Mouse (Mus musculus) CH12.LX (cell line): ENCODE data around the gene Mipep. TPM values are rescaled to one million over a fixed set of nuclear protein-coding genes. Genes with fewer than 3 reads are reported as not detected.
A peak's percentile ranks its signal among the peaks of the same experiment; 100 is the strongest.

Experiments
- DNase-seq: peaks from one replicate; pipeline ENCODE4 v3.0.0-alpha.2; 2013; ENCODE audit errors: extremely low read depth
- H3K27ac ChIP-seq: 2 replicates; pipeline ENCODE4 v1.5.1; 2012; ENCODE audit warnings: low read depth, mild to moderate bottlenecking, control low read depth, moderate library complexity; ENCODE audit not compliant: insufficient read depth
- H3K27me3 ChIP-seq: replicated peaks from 2 replicates; pipeline ENCODE3; 2012; ENCODE audit warnings: inconsistent platforms
- H3K36me3 ChIP-seq, 2 experiments: replicated peaks in 1 of 2; 2 replicates each; pipeline versions ENCODE3 to v1.6.1; 2012; ENCODE audit warnings: inconsistent platforms in 1 of 2, low read length in 1 of 2, mild to moderate bottlenecking in 1 of 2, mixed read lengths in 1 of 2, moderate library complexity in 1 of 2; ENCODE audit not compliant: control insufficient read depth in 1 of 2, insufficient read depth in 1 of 2
- H3K4me1 ChIP-seq, 2 experiments: 2 replicates each; pipeline ENCODE4 v1.6.1; 2012; ENCODE audit warnings: inconsistent platforms in 1 of 2, moderate library complexity in 1 of 2; ENCODE audit not compliant: insufficient read depth in 2 of 2, control insufficient read depth in 1 of 2
- H3K4me2 ChIP-seq: 2 replicates; pipeline ENCODE4 v1.6.1; 2012; ENCODE audit warnings: low read depth, mild to moderate bottlenecking, control low read depth; ENCODE audit not compliant: poor library complexity, insufficient read depth, severe bottlenecking
- H3K4me3 ChIP-seq, 3 experiments: fragments of 150-350 bp in 1 of 3; sonication (generic) in 1 of 3; replicated peaks in 1 of 3; 2 replicates each; pipeline versions ENCODE3 to v1.5.1; 2011 to 2012; ENCODE audit warnings: low read depth in 2 of 3, low read length in 2 of 3, mild to moderate bottlenecking in 2 of 3, moderate library complexity in 2 of 3, control low read depth in 1 of 3, improper control_type of control experiment in 1 of 3, inconsistent platforms in 1 of 3, mixed read lengths in 1 of 3; ENCODE audit not compliant: poor library complexity in 1 of 3
- H3K79me2 ChIP-seq: replicated peaks from 2 replicates; pipeline ENCODE4 v1.6.1; 2012; ENCODE audit warnings: mild to moderate bottlenecking, moderate library complexity; ENCODE audit not compliant: control insufficient read depth, poor library complexity, insufficient read depth, severe bottlenecking; ENCODE audit errors: extremely low read depth
- H3K9ac ChIP-seq: 2 replicates; pipeline ENCODE4 v1.6.1; 2012; ENCODE audit warnings: low read depth, mild to moderate bottlenecking, control low read depth, moderate library complexity; ENCODE audit not compliant: insufficient read depth
- H3K9me3 ChIP-seq: replicated peaks from 2 replicates; pipeline ENCODE3; 2012; ENCODE audit warnings: low read length, inconsistent platforms, mixed read lengths
- BHLHE40 ChIP-seq: IDR thresholded peaks from 2 replicates; pipeline ENCODE4 v1.6.1; 2011; ENCODE audit warnings: mild to moderate bottlenecking, low read depth, low read length, improper control_type of control experiment
- CHD1 ChIP-seq: IDR thresholded peaks from 2 replicates; pipeline ENCODE4 v1.6.1; 2012; ENCODE audit warnings: low read depth, low read length, improper control_type of control experiment, inconsistent platforms
- CHD2 ChIP-seq: IDR thresholded peaks from 2 replicates; pipeline ENCODE4 v1.6.1; 2011; ENCODE audit warnings: low read length, improper control_type of control experiment
- CTCF ChIP-seq, 2 experiments: IDR thresholded peaks in 1 of 2; conservative IDR thresholded peaks in 1 of 2; 2 replicates each; pipeline ENCODE4 v1.5.1; 2011 to 2012; ENCODE audit warnings: low read depth in 2 of 2, low read length in 2 of 2, improper control_type of control experiment in 1 of 2, inconsistent platforms in 1 of 2, mild to moderate bottlenecking in 1 of 2, moderate library complexity in 1 of 2
- E2F4 ChIP-seq: IDR thresholded peaks from 2 replicates; pipeline ENCODE4 v1.6.1; 2011; ENCODE audit warnings: low read depth, low read length, improper control_type of control experiment; ENCODE audit not compliant: insufficient replicate concordance
- ELF1 ChIP-seq: IDR thresholded peaks from 2 replicates; pipeline ENCODE4 v1.6.1; 2014; ENCODE audit warnings: low read depth, mild to moderate bottlenecking, inconsistent platforms, low read length, improper control_type of control experiment
- EP300 ChIP-seq: IDR thresholded peaks from 2 replicates; pipeline ENCODE4 v1.6.1; 2011; ENCODE audit warnings: low read length, improper control_type of control experiment
- GABPA ChIP-seq: IDR thresholded peaks from 2 replicates; pipeline ENCODE4 v1.6.1; 2012; ENCODE audit warnings: low read depth, low read length, improper control_type of control experiment, inconsistent platforms; ENCODE audit not compliant: insufficient replicate concordance
- HCFC1 ChIP-seq: IDR thresholded peaks from 2 replicates; pipeline ENCODE4 v1.6.1; 2012; ENCODE audit warnings: low read depth, mild to moderate bottlenecking, inconsistent platforms, low read length, improper control_type of control experiment
- JUN ChIP-seq: IDR thresholded peaks from 2 replicates; pipeline ENCODE4 v1.6.1; 2011; ENCODE audit warnings: low read depth, mild to moderate bottlenecking, low read length, improper control_type of control experiment, moderate library complexity; ENCODE audit not compliant: insufficient read depth
- JUND ChIP-seq: conservative IDR thresholded peaks from 2 replicates; pipeline ENCODE4 v1.6.1; 2011; ENCODE audit warnings: low read depth, low read length, improper control_type of control experiment
- KAT2A ChIP-seq: IDR thresholded peaks from 2 replicates; pipeline ENCODE4 v1.6.1; 2012; ENCODE audit warnings: low read length, improper control_type of control experiment, inconsistent platforms; ENCODE audit not compliant: insufficient replicate concordance
- MAFK ChIP-seq: IDR thresholded peaks from 2 replicates; pipeline ENCODE4 v1.6.1; 2011; ENCODE audit warnings: low read length, improper control_type of control experiment; ENCODE audit not compliant: insufficient replicate concordance
- MAX ChIP-seq: IDR thresholded peaks from 2 replicates; pipeline ENCODE4 v1.6.1; 2011; ENCODE audit warnings: low read length, improper control_type of control experiment
- MEF2A ChIP-seq: IDR thresholded peaks from 2 replicates; pipeline ENCODE4 v1.6.1; 2014; ENCODE audit warnings: low read depth, mild to moderate bottlenecking, inconsistent platforms, low read length, improper control_type of control experiment, borderline replicate concordance
- MXI1 ChIP-seq: IDR thresholded peaks from 2 replicates; pipeline ENCODE4 v1.6.1; 2011; ENCODE audit warnings: mild to moderate bottlenecking, low read depth, low read length, improper control_type of control experiment
- NELFE ChIP-seq: IDR thresholded peaks from 2 replicates; pipeline ENCODE4 v1.6.1; 2011; ENCODE audit warnings: low read depth, low read length, improper control_type of control experiment
- NRF1 ChIP-seq: IDR thresholded peaks from 2 replicates; pipeline ENCODE4 v1.6.1; 2014; ENCODE audit warnings: low read depth, mild to moderate bottlenecking, inconsistent platforms, low read length, improper control_type of control experiment, moderate library complexity
- PAX5 ChIP-seq: IDR thresholded peaks from 2 replicates; pipeline ENCODE4 v1.6.1; 2012; ENCODE audit warnings: low read length, inconsistent platforms, mixed read lengths
- POLR2AphosphoS2 ChIP-seq: IDR thresholded peaks from 2 replicates; pipeline ENCODE4 v1.6.1; 2011; ENCODE audit warnings: low read depth, low read length, improper control_type of control experiment
- RAD21 ChIP-seq: IDR thresholded peaks from 2 replicates; pipeline ENCODE4 v1.6.1; 2011; ENCODE audit warnings: low read depth, mild to moderate bottlenecking, low read length, improper control_type of control experiment, moderate library complexity
- SIN3A ChIP-seq: IDR thresholded peaks from 2 replicates; pipeline ENCODE4 v1.6.1; 2012; ENCODE audit warnings: low read length, improper control_type of control experiment, inconsistent platforms
- TBP ChIP-seq: conservative IDR thresholded peaks from 2 replicates; pipeline ENCODE4 v1.6.1; 2011; ENCODE audit warnings: low read depth, low read length, improper control_type of control experiment
- TCF12 ChIP-seq: IDR thresholded peaks from 2 replicates; pipeline ENCODE4 v1.6.1; 2014; ENCODE audit warnings: low read depth, mild to moderate bottlenecking, inconsistent platforms, low read length, improper control_type of control experiment
- UBTF ChIP-seq: IDR thresholded peaks from 2 replicates; pipeline ENCODE4 v1.6.1; 2012; ENCODE audit warnings: low read depth, mild to moderate bottlenecking, inconsistent platforms, low read length, improper control_type of control experiment, moderate library complexity
- USF1 ChIP-seq: IDR thresholded peaks from 2 replicates; pipeline ENCODE4 v1.6.1; 2014; ENCODE audit warnings: low read depth, mild to moderate bottlenecking, inconsistent platforms, low read length, improper control_type of control experiment
- USF2 ChIP-seq: conservative IDR thresholded peaks from 2 replicates; pipeline ENCODE4 v1.6.1; 2011; ENCODE audit warnings: low read depth, low read length, improper control_type of control experiment
- ZKSCAN1 ChIP-seq: IDR thresholded peaks from 2 replicates; pipeline ENCODE4 v1.6.1; 2012; ENCODE audit warnings: low read depth, inconsistent platforms, low read length, improper control_type of control experiment, borderline replicate concordance
- ZMIZ1 ChIP-seq: IDR thresholded peaks from 2 replicates; pipeline ENCODE4 v1.6.1; 2012; ENCODE audit warnings: low read depth, mild to moderate bottlenecking, inconsistent platforms, low read length, improper control_type of control experiment
- ZNF384 ChIP-seq: IDR thresholded peaks from 2 replicates; pipeline ENCODE4 v1.6.1; 2012; ENCODE audit warnings: low read depth, low read length, improper control_type of control experiment, inconsistent platforms
- dilution Hi-C: fragments of 300-500 bp; cut with MboI; formaldehyde crosslinking; loops from 2 replicates; pipeline ENCODE4 v1.14.3; 2020; ENCODE audit warnings: low sequenced_read_pairs; ENCODE audit not compliant: extremely low pct_unique_long_range_greater_than_20kb, extremely low pct_ligation_motif_present
- in situ Hi-C: fragments of 300-500 bp; cut with MboI; formaldehyde crosslinking; loops from 3 replicates; pipeline ENCODE4 v1.14.3; 2019; ENCODE audit warnings: low sequenced_read_pairs, low pct_ligation_motif_present, low pct_unique_long_range_greater_than_20kb, mixed read lengths
- polyA plus RNA-seq: library from polyadenylated mRNA; unstranded; fragments of >175 nt; gene quantifications from 2 replicates; pipeline ENCODE4 v1.2.1, GENCODE M21; 2012; ENCODE audit warnings: low read depth; ENCODE audit not compliant: insufficient read length
- total RNA-seq, 2 experiments: library from RNA; depleted of rRNA; stranded (reverse); fragments of 300-350 nt in 1 of 2; fragments of >200 nt in 1 of 2; gene quantifications; 2 replicates each; pipeline ENCODE4 v1.2.3; 2012 to 2014

Mipep gene
- total and polyA plus RNA-seq, 3 experiments = 33.1 to 37.2 (median 36.6) TPM

GRCm38 (mm10) chr14:60737202-60737611 lies 47.2 kb upstream of the Mipep start:
- in situ Hi-C loops (loop anchor here (25.0 kb wide), 1 partner anchor 475 kb away; the partner anchor contains the start of genes Gm49336, Mtmr6 and Nupl1), dilution Hi-C loops (no loop called here)
- peak overlapping the region; percentile 99 for H3K27ac ChIP-seq
- H3K4me2 ChIP-seq = peak overlapping the region; percentile 35
- peak overlapping the region; percentile 27 to 42 (median 32) for H3K4me3 ChIP-seq
- no peaks in the 10 kb centered on the region for H3K27me3 ChIP-seq
- peak overlapping the region; percentile 69 for H3K9ac ChIP-seq
- no peaks in the 10 kb centered on the region for H3K9me3 ChIP-seq
- peaks cover 27 to 81% of the 10 kb centered on the region in 2 experiments for H3K4me1 ChIP-seq
- DNase-seq = no peak
- TF ChIP-seq E2F4 (no peak), CHD2 (0 out of 2 replicates have a peak, but pooled peaks have one; percentile 14), TBP (0 out of 2 replicates have a peak, but pooled peaks have one; percentile 12)
- H3K79me2 ChIP-seq = peaks cover 29% of the 10 kb centered on the region
- peaks cover 6 to 13% of the 10 kb centered on the region in 2 experiments for H3K36me3 ChIP-seq

- dilution Hi-C loops = no loop called here
- Histone ChIP-seq H3K4me1 (peaks cover 27 to 81% of the 10 kb centered on the region in 2 experiments), H3K79me2 (peaks cover 24% of the 10 kb centered on the region), H3K27me3 (no peaks in the 10 kb centered on the region), H3K9ac (peak overlapping the region; percentile 69), H3K36me3 (peaks cover 10 to 20% of the 10 kb centered on the region in 2 experiments), H3K4me3 (peak overlapping the region in 2 of 3 experiments; percentile 21 to 49), H3K9me3 (no peaks in the 10 kb centered on the region), H3K4me2 (peak overlapping the region; percentile 35), H3K27ac (peak overlapping the region; percentile 99)
- peak; percentile 74 for DNase-seq
- in situ Hi-C loops = loop anchor here (25.0 kb wide), 1 partner anchor 476 kb away; the partner anchor contains the start of genes Gm49336, Mtmr6 and Nupl1
- TF ChIP-seq MXI1 (peak; percentile 87), TBP (peak; percentile 81), PAX5 (no peak), ZNF384 (peak; percentile 44; the same call in 1 of the 2 replicates), NRF1 (peak; percentile 44; the same call in 1 of the 2 replicates), POLR2AphosphoS2 (peak; percentile 84; the same call in 1 of the 2 replicates), CHD1 (peak; percentile 89), KAT2A (peak; percentile 63; the same call in 1 of the 2 replicates), EP300 (peak; percentile 89), HCFC1 (peak; percentile 59), RAD21 (no peak; the same call in none of the 2 replicates), CTCF (conservative IDR thresholded peaks at IDR 0.05 in 1 of 2, IDR thresholded peaks at IDR 0.05 in 1 of 2; ENCODE audit: low read depth in 2 of 2, low read length in 2 of 2) (0 out of 4 replicates have a peak, but pooled peaks of 1 of the 2 experiments have one; percentile 2), UBTF (0 out of 2 replicates have a peak, but pooled peaks have one; percentile 22), SIN3A (peak; percentile 94), TCF12 (peak; percentile 88), GABPA (no peak), ZKSCAN1 (no peak), JUND (no peak; the same call in none of the 2 replicates), MAFK (peak; percentile 76), BHLHE40 (peak; percentile 95), ZMIZ1 (peak; percentile 84), MEF2A (peak; percentile 87), USF1 (no peak), NELFE (peak; percentile 69), ELF1 (peak; percentile 81), MAX (peak; percentile 93), JUN (peak; percentile 54), E2F4 (0 out of 2 replicates have a peak, but pooled peaks have one; percentile 60), USF2 (no peak), CHD2 (no peak; the same call in none of the 2 replicates)
These were observed 45.9 kb upstream of the Mipep start for GRCm38 (mm10) chr14:60738434-60738938.
